ENCODE assay signal across 9 mouse cellular contexts in genomic region chr9:108842989-108843388, GRCm38 (mm10). TPM values are rescaled to one million over a fixed set of nuclear protein-coding genes. Genes with fewer than 3 reads are reported as not detected.
DNase-seq lines count a peak whose midpoint lies in the region; ATAC-seq lines count a peak whose summit lies in the region.
"Had no signal": no experiment of that assay in that cellular context is flagged by ENCODE, and none has a peak within 500 bp of the region (broad histone marks: within the 10 kb centered on the region; RNA-seq: fewer than 3 reads in every experiment).

No protein-coding gene starts in this region.

- 12% methylated on average over 14 of the region's 14 CpGs for WGBS in heart, embryonic 10.5 days
- 16% methylated on average over 14 of the region's 14 CpGs for WGBS in kidney, embryonic 15.5 days
- WGBS in liver, embryonic 12.5 days (ENCODE audit: insufficient replicate concordance): 9% methylated on average over 14 of the region's 14 CpGs

- H3K27me3 ChIP-seq in heart, embryonic 10.5 days (ENCODE audit: insufficient read depth, poor library complexity, severe bottlenecking): peaks cover 42% of the 10 kb centered on the region
- peaks cover 24% of the 10 kb centered on the region; the same call in 1 of the 2 replicates for H3K27me3 ChIP-seq in kidney, embryonic 15.5 days
- peaks cover 75% of the 10 kb centered on the region for H3K27me3 ChIP-seq in liver, embryonic 12.5 days (replicated peaks)
- H3K27me3 ChIP-seq: hindbrain, embryonic 15.5 days had no signal

- 0 out of 2 replicates have a peak, but pooled peaks have one; percentile 38 for ATAC-seq in kidney, embryonic 15.5 days (replicated peaks; ENCODE audit: low FRiP score)
- peak; percentile 8; the same call in 1 of the 2 replicates for ATAC-seq in liver, embryonic 12.5 days
- ATAC-seq in activated CD4-positive, CD25-positive, alpha-beta regulatory T cell, adult 4 months: no peak

- H3K27ac ChIP-seq in heart, embryonic 10.5 days: no peak overlapping the region
- H3K27ac ChIP-seq in kidney, embryonic 15.5 days: no peak overlapping the region
- no peak overlapping the region for H3K27ac ChIP-seq in liver, embryonic 12.5 days
- H3K27ac ChIP-seq: hindbrain, embryonic 15.5 days had no signal

- H3K36me3 ChIP-seq in heart, embryonic 10.5 days: no peaks in the 10 kb centered on the region
- H3K36me3 ChIP-seq in kidney, embryonic 15.5 days: no peaks in the 10 kb centered on the region
- no peaks in the 10 kb centered on the region for H3K36me3 ChIP-seq in liver, embryonic 12.5 days

- H3K9me3 ChIP-seq in heart, embryonic 10.5 days: no peaks in the 10 kb centered on the region
- no peaks in the 10 kb centered on the region for H3K9me3 ChIP-seq in kidney, embryonic 15.5 days (replicated peaks)
- H3K9me3 ChIP-seq in liver, embryonic 12.5 days (replicated peaks): no peaks in the 10 kb centered on the region
- H3K9me3 ChIP-seq: hindbrain, embryonic 15.5 days had no signal

- peaks cover 8% of the 10 kb centered on the region; the same call in 1 of the 2 replicates for H3K4me1 ChIP-seq in heart, embryonic 10.5 days
- H3K4me1 ChIP-seq in kidney, embryonic 15.5 days: peaks cover 7% of the 10 kb centered on the region
- no peaks in the 10 kb centered on the region for H3K4me1 ChIP-seq in liver, embryonic 12.5 days
- H3K4me1 ChIP-seq: hindbrain, embryonic 15.5 days had no signal

- DNase-seq in left cerebral cortex, adult 18-20 months (ENCODE audit: low spot score in 2 of 2): peak; percentile 58 to 59
- DNase-seq in left cerebral cortex, adult 11 months (ENCODE audit: low spot score): no peak
- peak; percentile 14 for DNase-seq in embryo, embryonic 9.5 days (ENCODE audit: extremely low spot score)
- no peak for DNase-seq in heart, embryonic 10.5 days (ENCODE audit: low spot score)
- peak; percentile 57 for DNase-seq in retina, postnatal 1 day

- peak overlapping the region; percentile 40 for H3K4me3 ChIP-seq in heart, embryonic 10.5 days
- H3K4me3 ChIP-seq in kidney, embryonic 15.5 days (replicated peaks): peak overlapping the region; percentile 16; the same call in 1 of the 2 replicates
- no peak overlapping the region for H3K4me3 ChIP-seq in liver, embryonic 12.5 days
- H3K4me3 ChIP-seq: hindbrain, embryonic 15.5 days had no signal

- peak overlapping the region; percentile 48 for H3K4me2 ChIP-seq in kidney, embryonic 15.5 days
- peak overlapping the region; percentile 45 for H3K4me2 ChIP-seq in liver, embryonic 12.5 days
- H3K4me2 ChIP-seq: hindbrain, embryonic 15.5 days had no signal

- no peak overlapping the region; the same call in 1 of the 2 replicates for H3K9ac ChIP-seq in kidney, embryonic 15.5 days
- H3K9ac ChIP-seq in liver, embryonic 12.5 days: no peak overlapping the region
- H3K9ac ChIP-seq: hindbrain, embryonic 15.5 days had no signal

RNA-seq across cellular contexts. Expression of gene Slc26a6, which starts 10.1 kb away (rescaled TPM):
- total RNA-seq in left cerebral cortex, adult 18-20 months (2021): 10 to 100 TPM; 11.7 to 14.0 TPM
- 5.4 and 9.3 TPM in 2 replicates for polyA plus RNA-seq in heart, embryonic 10.5 days (2016; fragmentation: Nextera tagmentation; extraction: Ambion mirVana)
- 11.3 and 15.2 TPM in 2 replicates for polyA plus RNA-seq in kidney, embryonic 15.5 days (2015; fragmentation: Nextera tagmentation; extraction: Ambion mirVana)
- polyA plus RNA-seq in liver, embryonic 12.5 days (2016; fragmentation: Nextera tagmentation; extraction: Ambion mirVana): 6.9 and 9.0 TPM in 2 replicates
- 1 to 10 TPM; 6.0 to 9.3 TPM for polyA plus RNA-seq in activated CD4-positive, CD25-positive, alpha-beta regulatory T cell, adult 4 months (2017; shearing (Covaris generic))

RNA-seq across cellular contexts. Expression of gene Celsr3, which starts 16.9 kb away (rescaled TPM):
- 10 to 100 TPM; 51.2 to 56.1 TPM for total RNA-seq in left cerebral cortex, adult 18-20 months (2021)
- polyA plus RNA-seq in heart, embryonic 10.5 days (2016; fragmentation: Nextera tagmentation; extraction: Ambion mirVana): 0.13 and 0.26 TPM in 2 replicates
- 0.13 and 0.26 TPM in 2 replicates for polyA plus RNA-seq in kidney, embryonic 15.5 days (2015; fragmentation: Nextera tagmentation; extraction: Ambion mirVana)
- 0.13 and 0.15 TPM in 2 replicates for polyA plus RNA-seq in liver, embryonic 12.5 days (2016; fragmentation: Nextera tagmentation; extraction: Ambion mirVana)
- polyA plus RNA-seq in activated CD4-positive, CD25-positive, alpha-beta regulatory T cell, adult 4 months (2017; shearing (Covaris generic)): not detected

RNA-seq across cellular contexts. Expression of gene Nckipsd, which starts 34.8 kb away (rescaled TPM):
- total RNA-seq in left cerebral cortex, adult 18-20 months (2021): 10 to 100 TPM; 65.4 to 68.7 TPM
- 9.2 and 10.8 TPM in 2 replicates for polyA plus RNA-seq in heart, embryonic 10.5 days (2016; fragmentation: Nextera tagmentation; extraction: Ambion mirVana)
- 12.0 and 16.3 TPM in 2 replicates for polyA plus RNA-seq in kidney, embryonic 15.5 days (2015; fragmentation: Nextera tagmentation; extraction: Ambion mirVana)
- polyA plus RNA-seq in liver, embryonic 12.5 days (2016; fragmentation: Nextera tagmentation; extraction: Ambion mirVana): 5.6 and 9.1 TPM in 2 replicates
- polyA plus RNA-seq in activated CD4-positive, CD25-positive, alpha-beta regulatory T cell, adult 4 months (2017; shearing (Covaris generic)): 1 to 10 TPM; 3.9 to 7.3 TPM

RNA-seq across cellular contexts. Expression of gene Ip6k2, which starts 59.4 kb away (rescaled TPM):
- 100 to 1,000 TPM; 140 to 154 TPM for total RNA-seq in left cerebral cortex, adult 18-20 months (2021)
- 48.1 and 63.9 TPM in 2 replicates for polyA plus RNA-seq in heart, embryonic 10.5 days (2016; fragmentation: Nextera tagmentation; extraction: Ambion mirVana)
- polyA plus RNA-seq in kidney, embryonic 15.5 days (2015; fragmentation: Nextera tagmentation; extraction: Ambion mirVana): 96.4 and 106 TPM in 2 replicates
- 15.7 and 20.3 TPM in 2 replicates for polyA plus RNA-seq in liver, embryonic 12.5 days (2016; fragmentation: Nextera tagmentation; extraction: Ambion mirVana)
- 10 to 100 TPM; 13.2 to 15.8 TPM for polyA plus RNA-seq in activated CD4-positive, CD25-positive, alpha-beta regulatory T cell, adult 4 months (2017; shearing (Covaris generic))

Comparison
In these comparisons a context has a peak if more than half of its experiments do, and no peak if none do; other contexts are left out.
1. DNase-seq: peak in left cerebral cortex, adult 18-20 months (2 of 2), embryo, embryonic 9.5 days (single experiment) and retina, postnatal 1 day (single experiment); none in left cerebral cortex, adult 11 months (single experiment) and heart, embryonic 10.5 days (single experiment).